Mouse (Mus musculus): Measurements from ENCODE around the gene Rpl10. TPM values are rescaled to one million over a fixed set of nuclear protein-coding genes. Genes with fewer than 3 reads are reported as not detected.
A peak's percentile ranks its signal among the peaks of the same experiment; 100 is the strongest.

The Rpl10 gene
- 601 and 642 TPM in 2 replicates for polyA plus RNA-seq (2015; fragmentation: Nextera tagmentation; extraction: Ambion mirVana)

DNA sequence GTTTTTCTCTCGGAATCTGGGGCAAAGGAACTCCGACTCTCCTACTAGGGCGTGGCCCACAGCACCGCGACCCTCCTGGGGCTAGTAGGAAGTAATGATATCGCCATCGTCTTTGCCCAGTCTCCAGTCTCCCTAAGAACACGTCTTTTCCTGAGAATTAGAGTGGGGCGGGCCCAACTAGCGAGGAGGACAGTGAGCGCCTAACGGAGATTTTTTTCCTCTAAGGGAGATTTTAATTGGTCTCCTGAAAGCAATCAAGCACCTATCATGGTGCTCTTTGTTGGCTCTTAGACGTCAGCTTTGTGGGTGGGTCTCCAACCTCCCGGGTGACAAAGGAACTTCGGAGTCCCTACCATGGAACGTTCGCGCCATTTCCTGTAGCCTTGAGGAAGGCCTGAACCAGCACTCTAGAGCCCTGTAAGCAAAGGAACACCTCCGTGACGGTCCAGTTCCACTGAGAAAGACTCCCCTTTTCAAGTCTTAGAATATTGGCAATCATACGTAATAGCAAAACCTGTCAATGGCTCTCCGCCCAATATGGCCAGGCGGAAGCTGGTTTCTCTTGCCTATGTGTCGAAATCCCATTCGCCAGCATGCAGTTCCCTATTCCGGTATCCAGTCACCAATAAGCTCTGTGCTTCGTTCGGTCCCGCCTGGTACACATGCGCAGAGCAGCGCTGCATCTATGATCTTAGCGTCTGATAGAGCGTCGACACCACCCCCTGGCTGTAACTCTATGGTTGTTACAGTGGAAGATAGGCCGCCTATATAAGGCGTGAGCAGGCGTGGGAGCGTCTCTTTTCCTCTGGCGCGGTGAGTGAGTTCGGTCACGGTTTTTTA is at the start of gene Rpl10:
Rpl10 (plus strand) TSS at position 751 of the 840 bp plus-strand sequence.
- H3K27ac ChIP-seq = peak within 1 kb of the TSS; percentile 96
- no peaks in the 10 kb centered on the region for H3K27me3 ChIP-seq
- WGBS = 17% methylated on average over 42 of the region's 42 CpGs
- H3K4me1 ChIP-seq = peaks cover 11% of the 10 kb centered on the region; the same call in 1 of the 2 replicates
- peak; percentile 97 for ATAC-seq
- H3K4me3 ChIP-seq = peak within 1 kb of the TSS; percentile 59
- H3K9me3 ChIP-seq (replicated peaks) = no peaks in the 10 kb centered on the region
- peak within 1 kb of the TSS; percentile 81 for H3K9ac ChIP-seq
- peaks cover 12% of the 10 kb centered on the region; the same call in 1 of the 2 replicates for H3K36me3 ChIP-seq (ENCODE audit: poor library complexity, severe bottlenecking)
- peak within 1 kb of the TSS; percentile 66 for H3K4me2 ChIP-seq

DNA sequence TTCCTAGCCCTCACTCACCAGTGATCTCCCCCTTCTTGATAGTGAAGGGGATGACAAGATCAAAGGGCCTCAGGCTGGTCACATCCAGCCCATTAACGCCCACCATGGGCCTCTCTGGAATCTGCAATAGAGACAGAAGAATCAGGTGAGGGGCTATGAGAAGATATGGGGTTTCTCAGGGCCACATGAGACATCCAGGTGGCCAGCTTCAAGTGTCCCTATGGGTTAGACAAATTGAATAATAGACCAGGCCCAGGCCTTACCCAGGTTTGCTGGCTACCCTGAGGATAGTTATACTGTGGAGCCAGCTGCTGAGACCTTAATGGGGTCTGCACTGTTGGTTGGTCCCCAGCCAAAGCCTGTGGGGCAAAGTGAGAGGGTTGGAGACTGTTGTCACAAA is 40.6 kb upstream of the Rpl10 start:
- Histone ChIP-seq H3K9me3 (replicated peaks) (no peaks in the 10 kb centered on the region), H3K9ac (no peak overlapping the region), H3K4me2 (no peak overlapping the region), H3K27ac (no peak overlapping the region), H3K4me3 (no peak overlapping the region), H3K4me1 (no peaks in the 10 kb centered on the region), H3K36me3 (ENCODE audit: poor library complexity, severe bottlenecking) (peaks cover 100% of the 10 kb centered on the region), H3K27me3 (no peaks in the 10 kb centered on the region)
- no peak for ATAC-seq
- 76% methylated on average over 1 of the region's 1 CpGs for WGBS

DNA sequence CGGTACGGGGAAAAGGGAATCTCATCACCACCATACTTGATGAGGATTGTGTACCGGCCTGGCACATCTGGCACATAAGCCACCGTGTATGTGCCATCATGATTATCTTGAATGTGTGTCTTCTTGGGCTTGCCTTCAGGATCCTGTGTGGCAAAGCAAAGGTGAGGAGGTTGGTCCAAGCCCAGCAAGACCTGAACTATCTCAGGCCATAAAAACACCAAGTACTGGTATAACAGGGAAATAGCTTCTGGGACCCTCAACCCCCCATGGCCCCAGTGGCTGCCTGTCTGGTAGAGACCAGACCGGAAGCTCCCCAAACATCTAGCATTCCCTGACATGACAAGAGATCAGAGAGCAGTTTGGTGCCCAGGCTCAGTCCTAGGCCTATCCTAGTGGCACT is 37.4 kb upstream of the Rpl10 start:
- Histone ChIP-seq H3K9me3 (replicated peaks) (no peaks in the 10 kb centered on the region), H3K27ac (no peak overlapping the region), H3K4me1 (no peaks in the 10 kb centered on the region), H3K4me2 (no peak overlapping the region), H3K9ac (no peak overlapping the region), H3K36me3 (ENCODE audit: poor library complexity, severe bottlenecking) (peaks cover 96% of the 10 kb centered on the region), H3K4me3 (no peak overlapping the region), H3K27me3 (no peaks in the 10 kb centered on the region)
- no peak for ATAC-seq
- 96% methylated on average over 5 of the region's 5 CpGs for WGBS

DNA sequence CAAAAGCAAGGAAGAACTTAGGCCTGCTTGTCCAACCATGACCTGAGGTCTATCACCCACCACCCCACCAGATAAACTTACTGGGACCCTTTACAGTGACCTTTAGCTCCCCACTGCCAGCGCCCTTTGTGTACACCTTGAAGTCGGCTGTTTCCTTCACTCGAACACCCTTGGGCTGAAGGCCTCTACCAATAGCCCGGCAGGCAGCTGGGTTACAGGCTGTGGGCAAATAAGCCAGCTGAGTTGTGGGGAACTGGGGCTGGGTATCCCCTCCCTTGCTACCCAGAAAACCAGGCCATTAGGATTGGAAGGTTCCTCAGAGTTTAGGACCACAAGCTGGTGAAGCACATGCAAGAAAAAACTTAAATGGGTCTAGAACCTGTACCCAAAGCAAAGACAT is 30.3 kb upstream of the Rpl10 start:
- Histone ChIP-seq H3K4me1 (peaks cover 12% of the 10 kb centered on the region), H3K9ac (no peak overlapping the region), H3K9me3 (replicated peaks) (no peaks in the 10 kb centered on the region), H3K27me3 (no peaks in the 10 kb centered on the region), H3K36me3 (ENCODE audit: poor library complexity, severe bottlenecking) (peaks cover 74% of the 10 kb centered on the region), H3K27ac (no peak overlapping the region), H3K4me2 (no peak overlapping the region), H3K4me3 (no peak overlapping the region)
- 89% methylated on average over 4 of the region's 4 CpGs for WGBS
- no peak for ATAC-seq

DNA sequence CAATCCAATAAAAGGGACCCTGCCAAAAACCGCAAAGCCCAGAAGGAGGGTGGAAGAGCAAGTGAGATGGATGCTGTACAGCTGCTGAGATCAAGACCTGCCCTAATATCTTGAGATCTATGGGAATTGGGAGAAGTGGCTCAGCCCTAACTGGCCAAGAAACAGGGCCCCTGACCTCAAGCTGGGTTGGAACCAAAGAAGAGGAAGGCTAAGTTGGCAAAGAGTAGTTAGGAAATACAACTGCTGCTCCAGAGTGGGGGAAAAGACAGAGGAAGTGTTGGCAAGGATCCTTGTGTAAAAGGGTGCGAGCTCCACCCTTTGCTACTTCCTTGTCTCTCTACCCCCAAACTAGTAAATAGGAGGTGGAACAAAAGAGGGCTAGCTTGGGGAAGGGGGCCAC is 27.2 kb upstream of the Rpl10 start:
- no peaks in the 10 kb centered on the region for H3K27me3 ChIP-seq
- WGBS = 78% methylated on average over 2 of the region's 2 CpGs
- H3K4me2 ChIP-seq = peak overlapping the region; percentile 69
- H3K9ac ChIP-seq = peak overlapping the region; percentile 80
- H3K4me3 ChIP-seq = peak overlapping the region; percentile 58
- 0 out of 2 replicates have a peak overlapping the region, but pooled peaks have one; percentile 6 for H3K27ac ChIP-seq
- H3K36me3 ChIP-seq (ENCODE audit: poor library complexity, severe bottlenecking) = peaks cover 47% of the 10 kb centered on the region
- ATAC-seq = no peak
- no peaks in the 10 kb centered on the region for H3K9me3 ChIP-seq (replicated peaks)
- peaks cover 12% of the 10 kb centered on the region for H3K4me1 ChIP-seq

DNA sequence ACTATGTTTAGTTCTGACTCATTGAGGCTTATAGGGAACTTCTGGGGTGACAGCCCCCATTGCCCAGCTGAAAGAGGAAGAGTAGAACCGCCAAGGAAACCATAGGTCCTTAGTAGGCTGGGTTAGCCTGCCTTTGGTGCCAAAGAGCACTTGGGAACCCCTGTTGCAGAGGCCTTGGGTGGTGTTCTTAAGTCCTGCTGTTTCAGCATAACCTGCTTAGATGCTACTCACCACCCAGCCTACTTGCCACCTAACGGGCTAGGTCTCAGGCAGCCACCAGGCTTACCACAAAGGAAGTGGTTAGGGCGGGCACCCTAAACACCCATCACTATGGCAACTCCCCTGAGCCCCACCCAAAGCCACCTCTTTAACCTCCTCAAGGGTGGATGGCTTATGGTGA is 26.8 kb upstream of the Rpl10 start:
- Histone ChIP-seq H3K4me1 (peaks cover 12% of the 10 kb centered on the region), H3K9ac (peak overlapping the region; percentile 80), H3K27me3 (no peaks in the 10 kb centered on the region), H3K4me2 (peak overlapping the region; percentile 69), H3K27ac (0 out of 2 replicates have a peak overlapping the region, but pooled peaks have one; percentile 6), H3K9me3 (replicated peaks) (no peaks in the 10 kb centered on the region), H3K4me3 (peak overlapping the region; percentile 58), H3K36me3 (ENCODE audit: poor library complexity, severe bottlenecking) (peaks cover 43% of the 10 kb centered on the region)
- 70% methylated on average over 3 of the region's 3 CpGs for WGBS
- ATAC-seq = no peak

DNA sequence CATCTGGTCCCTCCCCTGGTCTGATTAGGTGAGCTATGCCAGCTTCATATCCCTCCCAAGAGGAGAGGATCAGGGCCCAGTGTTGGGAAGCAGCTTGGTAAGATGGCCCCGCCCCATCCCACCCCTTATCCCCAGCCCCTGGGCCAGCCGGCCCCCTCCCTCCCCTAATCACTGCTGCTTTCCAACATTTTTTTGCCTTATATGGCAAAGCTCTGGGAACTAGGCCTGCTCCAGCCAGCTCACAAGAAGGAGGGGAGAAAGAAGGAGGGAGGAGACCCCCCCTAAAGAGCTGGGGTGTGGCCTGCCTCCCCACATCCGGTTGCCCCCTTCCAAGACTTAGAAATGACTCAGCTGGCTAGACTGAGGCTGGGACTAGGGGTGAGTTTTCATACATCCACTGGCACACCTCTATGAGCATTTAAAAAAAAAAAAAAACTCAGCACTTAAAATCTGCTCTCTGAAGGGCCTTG is 26.0 kb upstream of the Rpl10 start:
- Histone ChIP-seq H3K27ac (peak overlapping the region; percentile 91), H3K27me3 (no peaks in the 10 kb centered on the region), H3K9me3 (replicated peaks) (no peaks in the 10 kb centered on the region), H3K36me3 (ENCODE audit: poor library complexity, severe bottlenecking) (peaks cover 34% of the 10 kb centered on the region), H3K4me2 (peak overlapping the region; percentile 69), H3K9ac (peak overlapping the region; percentile 80), H3K4me1 (peaks cover 19% of the 10 kb centered on the region), H3K4me3 (peak overlapping the region; percentile 58)
- peak; percentile 36 for ATAC-seq
- WGBS = 11% methylated on average over 3 of the region's 3 CpGs

DNA sequence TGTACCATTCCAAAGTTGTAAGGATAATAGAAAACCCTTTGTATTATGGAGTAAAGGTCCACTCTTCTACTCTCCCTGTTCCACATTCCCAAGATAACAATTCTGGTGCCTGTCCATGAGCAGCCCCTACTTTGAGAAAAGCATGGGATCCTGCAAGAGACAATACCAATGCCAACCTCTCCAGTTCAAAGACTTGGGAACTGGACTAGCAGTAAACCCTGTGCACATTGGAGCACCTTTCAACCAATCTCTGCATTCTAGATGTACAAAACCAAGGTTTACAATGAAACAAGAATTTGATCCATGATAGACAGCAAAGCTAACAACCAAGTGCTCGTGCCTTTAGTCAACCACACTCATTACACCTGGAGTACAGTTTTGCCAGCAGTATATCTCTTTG is 25.5 kb upstream of the Rpl10 start:
- Histone ChIP-seq H3K4me2 (peak overlapping the region; percentile 69), H3K9ac (peak overlapping the region; percentile 80), H3K27ac (peak overlapping the region; percentile 91), H3K9me3 (replicated peaks) (no peaks in the 10 kb centered on the region), H3K4me1 (peaks cover 19% of the 10 kb centered on the region), H3K36me3 (ENCODE audit: poor library complexity, severe bottlenecking) (peaks cover 30% of the 10 kb centered on the region), H3K27me3 (no peaks in the 10 kb centered on the region), H3K4me3 (peak overlapping the region; percentile 58)
- WGBS = 36% methylated on average over 1 of the region's 1 CpGs
- ATAC-seq = no peak

DNA sequence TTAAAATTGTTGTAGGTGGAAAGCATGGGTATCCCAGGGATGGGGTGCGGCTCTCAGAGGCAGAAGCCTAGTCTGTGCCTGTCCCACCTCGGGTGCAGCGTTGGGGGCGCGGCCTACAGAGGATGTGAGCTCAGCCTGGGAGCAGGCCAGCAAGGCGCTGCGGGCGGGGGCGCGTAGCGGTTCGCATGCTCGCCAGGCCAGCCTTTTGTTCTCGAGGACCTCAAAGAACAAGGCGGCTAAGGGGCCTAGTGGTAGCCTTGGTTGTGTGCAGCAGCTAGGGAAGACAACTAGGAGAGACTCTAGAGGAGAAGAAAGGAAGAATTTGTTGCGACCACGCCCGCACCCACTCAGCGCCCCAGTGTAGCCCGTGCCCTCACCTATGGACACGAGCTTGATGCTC is 24.9 kb upstream of the Rpl10 start:
- H3K9ac ChIP-seq = peak overlapping the region; percentile 80
- 21% methylated on average over 15 of the region's 21 CpGs for WGBS
- no peaks in the 10 kb centered on the region for H3K9me3 ChIP-seq (replicated peaks)
- peak; percentile 52 for ATAC-seq
- H3K36me3 ChIP-seq (ENCODE audit: poor library complexity, severe bottlenecking) = peaks cover 24% of the 10 kb centered on the region
- peaks cover 19% of the 10 kb centered on the region for H3K4me1 ChIP-seq
- H3K27me3 ChIP-seq = no peaks in the 10 kb centered on the region
- peak overlapping the region; percentile 58 for H3K4me3 ChIP-seq
- peak overlapping the region; percentile 91 for H3K27ac ChIP-seq
- H3K4me2 ChIP-seq = peak overlapping the region; percentile 69

DNA sequence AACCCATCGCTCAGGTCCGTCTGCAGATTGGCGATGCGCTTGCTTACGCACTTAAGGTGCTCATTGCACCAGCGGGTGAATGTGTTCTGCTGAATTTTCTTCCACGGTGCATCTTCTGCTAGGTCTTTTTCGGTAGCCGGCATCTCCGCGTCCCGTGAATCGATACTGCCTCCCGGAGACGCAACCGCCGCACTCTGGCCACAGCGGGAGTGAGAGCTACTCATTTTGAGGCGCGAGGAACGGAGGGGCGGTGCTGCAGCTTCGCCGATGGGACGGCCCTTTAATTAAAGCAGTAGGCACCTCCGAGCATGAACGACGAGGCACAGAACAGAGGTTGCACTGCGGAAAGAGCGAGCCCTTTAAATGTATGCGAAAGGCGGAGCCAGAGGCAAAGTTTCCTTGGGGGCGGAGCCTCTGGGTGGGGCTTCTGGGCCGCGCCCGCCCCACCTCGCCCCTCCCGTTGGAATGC is 24.4 kb upstream of the Rpl10 start:
- Histone ChIP-seq H3K36me3 (ENCODE audit: poor library complexity, severe bottlenecking) (peaks cover 18% of the 10 kb centered on the region), H3K27ac (peak overlapping the region; percentile 91), H3K4me2 (peak overlapping the region; percentile 69), H3K9ac (peak overlapping the region; percentile 80), H3K27me3 (no peaks in the 10 kb centered on the region), H3K9me3 (replicated peaks) (no peaks in the 10 kb centered on the region), H3K4me1 (peaks cover 19% of the 10 kb centered on the region), H3K4me3 (peak overlapping the region; percentile 58)
- peak; percentile 92 for ATAC-seq
- 24% methylated on average over 38 of the region's 38 CpGs for WGBS

DNA sequence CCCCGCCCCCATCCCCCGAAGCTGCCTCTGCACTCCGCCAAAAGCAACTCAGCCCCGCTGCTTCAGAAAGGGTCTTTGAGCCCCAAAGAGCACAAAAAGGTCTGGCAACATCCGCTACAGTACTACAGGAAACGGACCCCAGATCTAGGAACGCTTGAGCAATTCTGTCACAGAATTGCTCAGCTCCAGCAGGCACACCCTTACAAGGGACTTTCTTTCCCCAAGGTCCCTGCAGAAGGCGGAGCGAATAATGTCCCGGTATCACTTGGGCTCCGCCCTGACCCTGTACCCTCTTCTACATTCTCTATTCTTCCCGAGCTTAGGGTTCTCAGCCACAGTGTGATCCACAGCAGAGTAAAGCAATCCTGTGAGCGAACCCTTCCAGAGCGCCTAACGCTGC is 23.9 kb upstream of the Rpl10 start:
- ATAC-seq = peak; percentile 13
- Histone ChIP-seq H3K4me3 (peak overlapping the region; percentile 58), H3K27ac (peak overlapping the region; percentile 68; the same call in 1 of the 2 replicates), H3K4me1 (peaks cover 19% of the 10 kb centered on the region), H3K27me3 (no peaks in the 10 kb centered on the region), H3K36me3 (ENCODE audit: poor library complexity, severe bottlenecking) (peaks cover 14% of the 10 kb centered on the region), H3K4me2 (peak overlapping the region; percentile 69), H3K9me3 (replicated peaks) (no peaks in the 10 kb centered on the region), H3K9ac (peak overlapping the region; percentile 59)
- 20% methylated on average over 14 of the region's 15 CpGs for WGBS

DNA sequence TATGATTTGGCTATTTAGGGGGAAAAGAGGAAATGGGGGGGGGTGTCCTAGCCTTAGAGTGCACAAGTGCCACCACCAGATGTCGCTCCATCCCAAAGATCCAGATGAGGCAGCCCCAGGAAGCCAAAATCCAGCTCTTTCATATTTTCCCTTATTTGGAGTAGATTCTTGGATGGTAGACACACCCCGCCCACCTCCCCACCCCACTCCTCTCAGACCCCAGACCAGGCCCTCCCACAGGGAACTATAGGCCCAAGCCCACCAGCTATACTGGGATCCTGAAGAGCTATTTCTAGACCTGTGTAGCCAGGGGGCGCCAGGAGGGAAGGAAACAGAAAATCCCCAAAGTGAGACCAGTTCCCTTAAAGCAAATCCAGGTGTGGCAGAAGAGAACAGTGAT is 22.0 kb upstream of the Rpl10 start:
- Histone ChIP-seq H3K4me1 (peaks cover 14% of the 10 kb centered on the region), H3K9me3 (replicated peaks) (no peaks in the 10 kb centered on the region), H3K9ac (no peak overlapping the region), H3K36me3 (ENCODE audit: poor library complexity, severe bottlenecking) (no peaks in the 10 kb centered on the region), H3K27me3 (no peaks in the 10 kb centered on the region), H3K27ac (no peak overlapping the region), H3K4me3 (no peak overlapping the region), H3K4me2 (peak overlapping the region; percentile 64)
- 15% methylated on average over 3 of the region's 3 CpGs for WGBS
- no peak for ATAC-seq
